9 mouse cellular contexts compared by ENCODE assay signal in genomic region chr11:3527766-3528165, GRCm38 (mm10). TPM values are rescaled to one million over a fixed set of nuclear protein-coding genes. Genes with fewer than 3 reads are reported as not detected.
DNase-seq lines count a peak whose midpoint lies in the region.
"Had no signal": no experiment of that assay in that cellular context is flagged by ENCODE, and none has a peak within 500 bp of the region (broad histone marks: within the 10 kb centered on the region; RNA-seq: fewer than 3 reads in every experiment).

No protein-coding gene starts in this region.

- peak; percentile 66 to 76 for DNase-seq in heart, adult 18-20 months
- DNase-seq in heart, adult 8-10 months (ENCODE audit: low spot score): no peak
- DNase-seq in gastrocnemius, adult 18-20 months (ENCODE audit: low spot score): peak; percentile 78
- DNase-seq in gastrocnemius, postnatal 36 days: peak; percentile 59 to 66
- peak; percentile 64 to 72 for DNase-seq in heart, postnatal 14 days
- no peak for DNase-seq in kidney, adult 18-20 months
- no peak for DNase-seq in urinary bladder, postnatal 25 days (ENCODE audit: low spot score)
- no peak for DNase-seq in spleen, postnatal 10 days (ENCODE audit: low spot score in 2 of 2)

- intact Hi-C loops in gastrocnemius, postnatal 36 days (cut with DNase I): no loop called here
- intact Hi-C loops in heart, postnatal 14 days (cut with DNase I): no loop called here

RNA-seq across cellular contexts. Expression of gene Smtn, which starts 12.6 kb away (rescaled TPM):
- 100 to 1,000 TPM; 139 to 154 TPM for total RNA-seq in heart, adult 18-20 months (2021)
- total RNA-seq in heart, adult 8-10 months (2022): 100 to 1,000 TPM; 128 to 185 (median 149) TPM
- total RNA-seq in gastrocnemius, adult 18-20 months (2021): 10 to 100 TPM; 79.9 to 89.7 TPM
- total RNA-seq in gastrocnemius, postnatal 36 days (2021): 10 to 100 TPM; 71.9 to 78.7 TPM
- total RNA-seq in heart, postnatal 14 days (2021): 100 to 1,000 TPM; 196 to 205 TPM

RNA-seq across cellular contexts. Expression of gene Selenom, which starts 13.3 kb away (rescaled TPM):
- total RNA-seq in heart, adult 18-20 months (2021): 10 to 100 TPM; 39.8 to 40.3 TPM
- 10 to 100 TPM; 33.5 to 51.0 (median 41.9) TPM for total RNA-seq in heart, adult 8-10 months (2022)
- total RNA-seq in gastrocnemius, adult 18-20 months (2021): 10 to 100 TPM in 1 of 2 experiments, 1 to 10 TPM in 1; 9.6 to 14.6 TPM
- total RNA-seq in gastrocnemius, postnatal 36 days (2021): 10 to 100 TPM; 13.2 to 14.9 TPM
- 10 to 100 TPM; 42.1 to 44.0 TPM for total RNA-seq in heart, postnatal 14 days (2021)

RNA-seq across cellular contexts. Expression of gene Inpp5j, which starts 23.1 kb away (rescaled TPM):
- total RNA-seq in heart, adult 18-20 months (2021): 10 to 100 TPM; 16.7 to 18.2 TPM
- 10 to 100 TPM; 19.9 to 24.1 (median 22.7) TPM for total RNA-seq in heart, adult 8-10 months (2022)
- total RNA-seq in gastrocnemius, adult 18-20 months (2021): 1 to 10 TPM; 2.4 to 2.9 TPM
- total RNA-seq in gastrocnemius, postnatal 36 days (2021): 1 to 10 TPM; 3.4 to 4.1 TPM
- 10 to 100 TPM; 18.9 to 21.7 TPM for total RNA-seq in heart, postnatal 14 days (2021)
- total RNA-seq: common myeloid progenitor, adult 5-6 weeks had no signal

RNA-seq across cellular contexts. Expression of gene Pla2g3, which starts 39.7 kb away (rescaled TPM):
- under 1 TPM; 0.10 to 0.13 TPM for total RNA-seq in heart, adult 18-20 months (2021)
- under 1 TPM in 2 of 4 experiments, not detected in 2; 0.14 to 0.16 TPM for total RNA-seq in heart, adult 8-10 months (2022)
- not detected for total RNA-seq in gastrocnemius, adult 18-20 months (2021)
- total RNA-seq in gastrocnemius, postnatal 36 days (2021): under 1 TPM in 1 of 2 experiments, not detected in 1; 0.10 TPM
- total RNA-seq in heart, postnatal 14 days (2021): under 1 TPM; 0.10 to 0.22 TPM
- total RNA-seq: common myeloid progenitor, adult 5-6 weeks had no signal

Comparison
In these comparisons a context has a peak if more than half of its experiments do, and no peak if none do; other contexts are left out.
1. DNase-seq: peak in heart, adult 18-20 months (2 of 2), gastrocnemius, adult 18-20 months (single experiment), gastrocnemius, postnatal 36 days (2 of 2) and heart, postnatal 14 days (2 of 2); none in heart, adult 8-10 months (single experiment), kidney, adult 18-20 months (single experiment), urinary bladder, postnatal 25 days (single experiment) and spleen, postnatal 10 days (0 of 2).